Comparison of ENCODE assay signal across 8 mouse cellular contexts in genomic region chr7:49272445-49273439, GRCm38 (mm10).
DNase-seq lines count a peak whose midpoint lies in the region; ATAC-seq lines count a peak whose summit lies in the region.

No protein-coding gene starts in this region.

- no peak overlapping the region for H3K4me2 ChIP-seq in lung, embryonic 15.5 days

- DNase-seq in MN1 (ENCODE audit: low spot score), result peak; percentile 43
- DNase-seq in cerebellum, adult 8-10 months, result peak; percentile 85
- DNase-seq in forelimb bud, embryonic 11.5 days (ENCODE audit: low read depth, low spot score), result peak; percentile 74
- DNase-seq in heart, postnatal 4 days, result peak; percentile 84
- peak; percentile 87 for DNase-seq in layer of hippocampus, adult 11-12 months (ENCODE audit: low spot score)
- peak; percentile 44 for DNase-seq in ovary, adult 18-20 months (ENCODE audit: low spot score)
- DNase-seq in thymus, adult 18-20 months, result peak; percentile 17 to 20

- 0 out of 2 replicates have a peak, but pooled peaks have one; percentile 27 for ATAC-seq in lung, embryonic 15.5 days (ENCODE audit: borderline replicate concordance, extremely low read depth, low FRiP score, low TSS enrichment)

- H3K9me3 ChIP-seq in lung, embryonic 15.5 days, result no peaks in the 10 kb centered on the region

- WGBS in lung, embryonic 15.5 days, result 20% methylated on average over 16 of the region's 16 CpGs

- peaks cover 6% of the 10 kb centered on the region; the same call in 1 of the 2 replicates for H3K4me1 ChIP-seq in lung, embryonic 15.5 days

- no peaks in the 10 kb centered on the region for H3K36me3 ChIP-seq in lung, embryonic 15.5 days

- no peak overlapping the region for H3K27ac ChIP-seq in lung, embryonic 15.5 days

- H3K27me3 ChIP-seq in lung, embryonic 15.5 days, result no peaks in the 10 kb centered on the region

- H3K9ac ChIP-seq in lung, embryonic 15.5 days, result no peak overlapping the region

- no peak overlapping the region for H3K4me3 ChIP-seq in lung, embryonic 15.5 days

Comparison
In these comparisons a context has a peak if more than half of its experiments do, and no peak if none do; other contexts are left out.
1. DNase-seq: peak in every context shown above with its lines; median percentile 87 in layer of hippocampus, adult 11-12 months; 85 in cerebellum, adult 8-10 months; 84 in heart, postnatal 4 days; 74 in forelimb bud, embryonic 11.5 days; 44 in ovary, adult 18-20 months; 43 in MN1; 18 in thymus, adult 18-20 months.